Mouse (Mus musculus) forebrain, embryonic 14.5 days (tissue): Measurements from ENCODE around the gene Fgfr2. TPM values are rescaled to one million over a fixed set of nuclear protein-coding genes. Genes with fewer than 3 reads are reported as not detected.

Experiments used
- ATAC-seq: fragments of 200-750 bp; cut with Nextera tagmentation; 2 replicates; pipeline ENCODE4 v1.8.0; 2017; ENCODE audit warnings: mild to moderate bottlenecking, moderate library complexity
- DNase-seq: peaks from one replicate; pipeline ENCODE4 v3.0.0-alpha.2; 2015; ENCODE audit warnings: low spot score
- H3K27ac ChIP-seq: fragments of 300-500 bp; sonication (generic); 2 replicates; pipeline ENCODE4 v1.5.1; 2014; ENCODE audit warnings: low read depth, mild to moderate bottlenecking, control low read depth, low read length, moderate library complexity
- H3K27me3 ChIP-seq: fragments of 300-500 bp; sonication (generic); replicated peaks from 2 replicates; pipeline ENCODE4 v1.6.1; 2014; ENCODE audit warnings: low read length, control low read depth, mixed read lengths; ENCODE audit not compliant: control insufficient read depth, insufficient read depth
- H3K36me3 ChIP-seq: fragments of 300-500 bp; sonication (generic); 2 replicates; pipeline ENCODE4 v1.6.1; 2014; ENCODE audit warnings: low read length, control low read depth; ENCODE audit not compliant: control insufficient read depth, insufficient read depth
- H3K4me1 ChIP-seq: fragments of 300-500 bp; sonication (generic); 2 replicates; pipeline ENCODE4 v1.6.1; 2014; ENCODE audit warnings: antibody characterized with exemption, low read length, control low read depth; ENCODE audit not compliant: control insufficient read depth, insufficient read depth
- H3K4me2 ChIP-seq: fragments of 300-500 bp; sonication (generic); 2 replicates; pipeline ENCODE4 v1.6.1; 2014; ENCODE audit warnings: mild to moderate bottlenecking, control low read depth, low read length
- H3K4me3 ChIP-seq: fragments of 300-500 bp; sonication (generic); 2 replicates; pipeline ENCODE4 v1.5.1; 2014; ENCODE audit warnings: low read depth, low read length, control low read depth
- H3K9ac ChIP-seq: fragments of 300-500 bp; sonication (generic); 2 replicates; pipeline ENCODE4 v1.6.1; 2014; ENCODE audit warnings: mild to moderate bottlenecking, low read length, control low read depth, moderate library complexity
- H3K9me3 ChIP-seq: fragments of 300-500 bp; sonication (generic); replicated peaks from 2 replicates; pipeline ENCODE4 v1.6.1; 2016; ENCODE audit warnings: low read length, control low read depth, mixed read lengths; ENCODE audit not compliant: control insufficient read depth
- WGBS: fragments of 180-500 bp; shearing (Covaris S2); extraction: QIAGEN DNeasy Blood & Tissue Kit; methylation state at CpG from one replicate; pipeline ENCODE4 v1.1.7; 2014; 5-methylcytosine and 5-hydroxymethylcytosine counted together
- polyA plus RNA-seq: library from polyadenylated mRNA; unstranded; fragments of >200 nt; fragmentation: Nextera tagmentation; extraction: Ambion mirVana; gene quantifications from 2 replicates; pipeline ENCODE4 v1.2.1, GENCODE M21; 2014

The Fgfr2 gene
- polyA plus RNA-seq, 1 experiment from 2014 or later: 35.9 TPM

GRCm38 (mm10) chr7:130859926-130860325 lies 2263.2 kb downstream of the Fgfr2 start:
- 17% methylated on average over 4 of the region's 5 CpGs for WGBS
- H3K4me2 ChIP-seq: no peak overlapping the region
- peaks cover 14% of the 10 kb centered on the region for H3K4me1 ChIP-seq
- H3K4me3 ChIP-seq: no peak overlapping the region
- no peak for DNase-seq
- H3K27ac ChIP-seq: no peak overlapping the region
- no peak for ATAC-seq
- H3K9ac ChIP-seq: no peak overlapping the region
- no peaks in the 10 kb centered on the region for H3K9me3 ChIP-seq
- H3K27me3 ChIP-seq: 0 out of 2 replicates have a peak, but pooled peaks cover 5% of the 10 kb centered on the region
- no peaks in the 10 kb centered on the region for H3K36me3 ChIP-seq

DNA sequence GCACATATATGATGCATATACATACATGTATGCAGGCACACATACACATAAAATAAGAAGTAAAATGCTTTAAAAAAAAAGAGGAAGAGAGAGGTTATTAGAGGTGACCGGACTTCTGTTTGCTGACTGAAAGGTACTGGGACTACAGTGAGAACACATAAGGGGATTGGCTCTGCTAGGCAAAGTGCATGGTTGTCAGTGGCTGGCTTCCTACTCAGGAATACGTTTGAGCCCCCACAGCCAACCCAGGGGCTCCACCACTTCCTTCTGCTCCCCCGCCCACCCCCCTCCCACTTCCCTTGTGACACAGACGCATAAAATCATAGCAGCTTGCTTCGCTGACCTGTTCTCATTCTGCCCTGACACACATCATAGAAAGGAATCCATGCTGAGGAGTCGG lies 2265.2 kb downstream of the Fgfr2 start:
- no peaks in the 10 kb centered on the region for H3K9me3 ChIP-seq
- no peak overlapping the region for H3K27ac ChIP-seq
- no peak overlapping the region for H3K4me3 ChIP-seq
- H3K9ac ChIP-seq: no peak overlapping the region
- WGBS: 82% methylated on average over 6 of the region's 6 CpGs
- no peak overlapping the region for H3K4me2 ChIP-seq
- H3K36me3 ChIP-seq: no peaks in the 10 kb centered on the region
- no peak for DNase-seq
- H3K27me3 ChIP-seq: no peaks in the 10 kb centered on the region
- no peak for ATAC-seq
- H3K4me1 ChIP-seq: peaks cover 14% of the 10 kb centered on the region

DNA sequence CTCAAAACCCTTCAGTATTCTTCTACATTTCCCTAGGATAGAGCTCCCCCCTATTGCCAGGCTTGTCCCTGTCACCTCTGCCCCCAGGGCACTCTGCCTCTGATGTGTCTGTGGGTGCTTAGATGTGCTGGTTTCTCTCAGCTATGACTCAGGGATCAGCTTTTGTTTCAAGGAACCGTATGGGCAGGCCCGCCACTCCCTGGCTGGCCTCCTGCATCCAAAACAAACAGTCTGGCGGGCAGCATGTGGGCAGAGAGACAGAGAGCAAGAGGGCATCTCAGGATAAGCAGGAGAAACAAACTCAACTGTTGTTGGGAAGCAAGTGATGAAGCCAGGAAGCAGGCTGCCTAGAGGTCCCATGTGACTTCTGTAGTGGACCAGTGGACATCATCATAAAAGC lies 2267.5 kb downstream of the Fgfr2 start:
- Histone ChIP-seq H3K9me3 (no peaks in the 10 kb centered on the region), H3K4me1 (peaks cover 2% of the 10 kb centered on the region), H3K27me3 (no peaks in the 10 kb centered on the region), H3K4me3 (no peak overlapping the region), H3K4me2 (no peak overlapping the region), H3K36me3 (no peaks in the 10 kb centered on the region), H3K27ac (no peak overlapping the region), H3K9ac (no peak overlapping the region)
- DNase-seq (no peak), ATAC-seq (no peak)
- WGBS: 30% methylated on average over 3 of the region's 3 CpGs

- Histone ChIP-seq H3K27ac (no peak overlapping the region), H3K9ac (no peak overlapping the region), H3K4me1 (no peaks in the 10 kb centered on the region), H3K9me3 (no peaks in the 10 kb centered on the region), H3K36me3 (no peaks in the 10 kb centered on the region), H3K4me3 (no peak overlapping the region), H3K4me2 (no peak overlapping the region), H3K27me3 (no peaks in the 10 kb centered on the region)
- DNase-seq: no peak
- 82% methylated on average over 4 of the region's 4 CpGs for WGBS
- no peak for ATAC-seq
Measured at GRCm38 (mm10) chr7:130854684-130855292, 2268.4 kb downstream of the Fgfr2 start.

- no peak for DNase-seq
- Histone ChIP-seq H3K9me3 (no peaks in the 10 kb centered on the region), H3K27ac (no peak overlapping the region), H3K9ac (no peak overlapping the region), H3K4me2 (no peak overlapping the region), H3K36me3 (no peaks in the 10 kb centered on the region), H3K27me3 (no peaks in the 10 kb centered on the region), H3K4me3 (no peak overlapping the region), H3K4me1 (no peaks in the 10 kb centered on the region)
- WGBS: 90% methylated on average over 17 of the region's 17 CpGs
- ATAC-seq: no peak
Measured at GRCm38 (mm10) chr7:130847164-130847718, 2275.9 kb downstream of the Fgfr2 start.

GRCm38 (mm10) chr7:130839380-130840100 lies 2283.6 kb downstream of the Fgfr2 start:
- no peak overlapping the region for H3K9ac ChIP-seq
- H3K9me3 ChIP-seq: no peaks in the 10 kb centered on the region
- ATAC-seq (no peak), DNase-seq (no peak)
- WGBS: 91% methylated on average over 12 of the region's 12 CpGs
- H3K36me3 ChIP-seq: no peaks in the 10 kb centered on the region
- no peak overlapping the region for H3K4me2 ChIP-seq
- H3K4me3 ChIP-seq: no peak overlapping the region
- no peak overlapping the region for H3K27ac ChIP-seq
- peaks cover 20% of the 10 kb centered on the region for H3K4me1 ChIP-seq
- H3K27me3 ChIP-seq: no peaks in the 10 kb centered on the region

DNA sequence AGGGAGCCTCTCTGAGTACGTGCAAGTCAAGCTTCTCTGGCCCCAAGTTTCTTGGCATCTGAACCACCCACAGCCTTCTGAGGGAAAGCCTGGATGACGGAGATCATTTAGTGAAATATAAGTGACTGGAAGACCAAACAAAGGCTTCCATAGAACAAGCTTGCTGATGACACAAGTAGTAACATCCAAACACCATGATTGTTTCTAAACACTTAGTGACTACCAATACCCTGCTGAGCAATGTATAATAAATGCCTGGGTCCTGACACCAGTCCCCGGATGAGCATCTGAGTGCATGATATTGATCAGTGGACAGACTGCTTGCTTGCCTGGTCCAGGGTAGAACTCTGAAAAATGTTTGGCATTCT lies 2284.5 kb downstream of the Fgfr2 start:
- Histone ChIP-seq H3K4me2 (no peak overlapping the region), H3K9ac (no peak overlapping the region), H3K27me3 (0 out of 2 replicates have a peak, but pooled peaks cover 4% of the 10 kb centered on the region), H3K36me3 (no peaks in the 10 kb centered on the region), H3K27ac (no peak overlapping the region), H3K4me3 (no peak overlapping the region), H3K9me3 (no peaks in the 10 kb centered on the region), H3K4me1 (peaks cover 20% of the 10 kb centered on the region)
- DNase-seq (no peak), ATAC-seq (no peak)
- WGBS: 33% methylated on average over 3 of the region's 3 CpGs

DNA sequence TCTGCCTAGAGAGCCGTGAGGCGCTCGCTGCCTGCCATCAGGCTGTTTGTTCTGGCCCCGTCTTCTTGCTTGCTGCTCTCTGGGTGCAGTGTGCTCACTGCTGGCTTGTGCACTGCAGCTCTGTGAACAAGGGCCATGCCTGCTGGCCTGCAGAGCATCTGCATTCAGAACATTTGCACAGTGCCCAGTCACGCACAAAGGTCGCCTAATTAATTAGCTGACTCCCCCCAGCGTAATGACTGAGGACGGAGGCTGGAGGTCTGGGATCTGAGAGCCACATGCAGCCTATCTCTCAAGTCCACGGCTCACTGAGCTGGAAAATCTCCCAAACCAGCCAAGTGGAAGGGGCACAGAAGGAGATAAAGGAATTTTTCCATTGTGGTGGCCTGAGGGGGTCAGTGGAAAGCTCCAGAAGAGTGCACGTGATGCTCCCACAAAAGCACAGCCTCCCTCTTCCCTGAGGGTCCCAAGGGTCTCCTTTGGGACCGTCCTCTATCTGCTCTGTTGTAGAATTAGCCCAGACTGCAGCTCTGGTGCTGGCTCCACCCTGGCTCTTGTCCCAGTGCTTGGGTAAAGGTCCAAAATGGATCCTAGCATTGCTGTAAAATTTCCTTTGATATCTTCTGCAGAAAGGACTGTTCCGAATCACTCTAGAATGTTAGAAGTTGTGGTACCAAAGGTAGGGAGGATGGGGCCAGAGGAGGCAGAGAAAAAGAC lies 2285.1 kb downstream of the Fgfr2 start:
- WGBS: 5% methylated on average over 12 of the region's 12 CpGs
- peak; percentile 77 for DNase-seq
- no peak overlapping the region for H3K4me2 ChIP-seq
- H3K27me3 ChIP-seq: 0 out of 2 replicates have a peak, but pooled peaks cover 4% of the 10 kb centered on the region
- peaks cover 20% of the 10 kb centered on the region for H3K4me1 ChIP-seq
- H3K36me3 ChIP-seq: no peaks in the 10 kb centered on the region
- no peak overlapping the region for H3K9ac ChIP-seq
- 0 out of 2 replicates have a peak overlapping the region, but pooled peaks have one; percentile 4 for H3K27ac ChIP-seq
- H3K9me3 ChIP-seq: no peaks in the 10 kb centered on the region
- ATAC-seq: peak; percentile 70
- no peak overlapping the region for H3K4me3 ChIP-seq
